Mouse (Mus musculus): ENCODE measurements at regions not wholly inside any gene's neighbourhood (a gene's known extent, or its start where the extent isn't known, plus 50 kb on each side); places are given as distances from the start of the nearest gene placed in this dataset.

GRCm38 (mm10) chr5:77487837-77488827 lies 80.3 kb upstream of the Igfbp7 start:
- no peak for DNase-seq (ENCODE audit: low spot score in 2 of 2)

GRCm38 (mm10) chr5:77483053-77483717 lies 75.3 kb upstream of the Igfbp7 start:
- DNase-seq (ENCODE audit: low spot score in 2 of 2) = no peak

DNA sequence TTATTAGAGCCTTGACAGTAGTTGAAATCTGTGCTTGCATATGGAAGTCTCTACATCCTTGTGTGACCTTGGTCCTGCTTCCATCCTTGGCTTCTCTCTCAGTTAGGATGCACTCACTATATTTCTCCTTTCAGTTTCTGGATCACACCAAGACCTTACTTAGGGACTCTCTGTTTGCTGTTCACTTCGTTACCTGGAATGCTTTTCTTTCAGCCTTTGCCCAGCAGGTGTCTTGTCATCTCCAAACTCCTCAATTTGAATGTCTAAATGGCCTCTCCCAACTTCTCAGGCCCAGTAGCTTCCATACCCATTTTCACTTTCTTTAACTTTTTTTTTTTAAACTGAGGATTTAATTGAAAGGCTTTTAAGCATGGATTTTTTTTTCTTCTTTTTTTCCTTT lies 74.0 kb upstream of the Igfbp7 start:
- DNase-seq (ENCODE audit: low spot score in 2 of 2) = no peak

- DNase-seq (ENCODE audit: low spot score in 2 of 2) = no peak
Measured at GRCm38 (mm10) chr5:77477794-77478193, 70.0 kb upstream of the Igfbp7 start.

DNA sequence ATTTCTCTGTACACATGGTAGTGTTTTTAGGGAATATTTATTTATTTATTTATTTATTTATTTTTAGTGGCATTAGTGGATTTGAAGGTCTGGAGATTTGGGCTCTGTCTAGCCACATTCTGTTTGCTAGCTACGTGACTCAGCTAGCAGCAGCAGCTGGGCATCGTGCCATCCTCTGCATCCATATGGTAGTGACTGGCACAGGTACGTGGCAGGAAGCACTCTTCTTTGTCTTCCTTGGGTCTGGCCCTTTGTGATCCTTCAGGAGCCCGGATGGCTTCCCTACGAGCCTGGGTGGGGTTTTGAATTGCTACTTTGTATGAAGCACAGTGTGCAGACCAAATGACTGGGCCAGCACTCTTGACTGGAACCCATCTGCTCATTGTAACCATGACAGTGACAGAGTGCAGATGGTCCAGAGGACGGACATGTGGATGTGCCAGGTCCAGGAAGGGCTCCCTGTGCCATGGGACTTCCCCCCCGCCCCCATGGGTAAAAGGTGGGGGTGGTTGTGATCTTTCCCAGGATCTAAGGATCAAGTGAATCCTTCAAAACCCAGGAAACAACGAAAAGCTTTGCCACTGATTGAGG lies 66.2 kb upstream of the Igfbp7 start:
- DNase-seq (ENCODE audit: low spot score in 2 of 2) = no peak

DNA sequence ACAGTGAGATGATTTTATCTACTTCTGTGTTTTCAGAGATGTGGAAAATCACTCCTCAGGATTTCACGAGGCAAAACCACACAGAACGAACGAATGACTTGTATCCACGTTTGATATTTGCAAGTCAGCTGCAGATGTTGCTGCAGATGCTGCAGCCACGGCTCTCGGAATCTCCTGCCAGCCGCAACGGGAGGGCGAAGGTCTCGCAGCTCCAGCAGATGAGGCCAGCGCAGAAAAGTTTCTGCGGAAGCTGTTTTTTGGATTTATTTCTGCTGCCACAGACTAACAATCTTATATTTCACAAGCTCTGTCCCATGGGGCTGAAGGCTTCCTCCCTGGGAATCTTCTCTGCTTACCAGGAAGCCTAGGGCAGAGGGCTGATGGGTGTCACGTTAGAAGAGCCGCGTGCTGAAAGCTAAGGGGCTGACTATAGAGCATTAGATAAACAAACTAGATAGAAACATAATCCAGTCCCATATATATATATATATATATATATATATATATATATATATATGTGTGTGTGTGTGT lies 61.5 kb upstream of the Igfbp7 start:
- no peak for DNase-seq (ENCODE audit: low spot score in 2 of 2)

GRCm38 (mm10) chr5:77468467-77468866 lies 60.6 kb upstream of the Igfbp7 start:
- DNase-seq (ENCODE audit: low spot score in 2 of 2) = peak; percentile 54 to 58

DNA sequence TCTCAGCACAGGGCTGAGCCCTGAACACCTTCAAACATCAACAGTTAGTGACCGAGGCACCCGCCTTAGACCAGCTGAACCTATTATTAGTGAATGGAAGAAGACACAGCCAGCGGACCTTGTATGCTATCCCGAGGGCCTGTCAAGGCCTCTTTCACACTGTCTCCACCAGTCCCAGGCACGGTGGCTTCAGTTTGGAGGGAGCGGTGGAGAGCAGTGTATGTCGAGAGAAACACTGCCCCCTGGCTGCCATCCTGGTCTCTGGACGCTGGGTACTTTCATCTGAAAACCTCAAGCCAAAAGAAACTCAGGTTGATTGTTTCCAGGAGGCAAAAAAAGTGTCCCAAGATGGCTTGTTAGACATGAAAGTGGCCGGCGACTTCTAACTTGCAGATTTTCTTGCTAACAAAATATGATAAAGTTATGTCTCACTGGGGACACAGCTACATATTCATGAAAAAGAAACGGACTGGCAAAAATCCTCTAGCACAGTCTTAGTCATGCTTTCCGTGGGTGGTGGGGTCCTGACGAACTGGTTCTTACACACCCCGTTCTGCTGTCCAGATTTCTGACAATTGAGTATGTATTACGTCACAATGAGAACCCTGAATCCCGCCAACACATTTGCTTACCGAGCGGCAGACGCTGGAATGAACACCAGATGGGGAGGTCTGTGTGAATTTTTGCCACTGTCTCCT lies 57.2 kb upstream of the Igfbp7 start:
- peak; percentile 51 to 63 for DNase-seq (ENCODE audit: low spot score in 2 of 2)

- peak; percentile 86 to 89 for DNase-seq (ENCODE audit: low spot score in 2 of 2)
Measured at GRCm38 (mm10) chr5:77459896-77460717, 52.3 kb upstream of the Igfbp7 start.
